Mouse (Mus musculus) gastrocnemius, postnatal 10 days (tissue): ENCODE measurements around the gene Haghl. TPM values are rescaled to one million over a fixed set of nuclear protein-coding genes. Genes with fewer than 3 reads are reported as not detected.
"Not testable (repeated sequence)": the region's sequence is repeated elsewhere in the genome, so short reads cannot be mapped to it uniquely, and the experiment has no call there.

Experiments
- DNase-seq: peaks from one replicate; pipeline ENCODE4 v3.0.0; 2021; ENCODE audit warnings: mixed read lengths
- total RNA-seq, 2 experiments: library from RNA; stranded (reverse); gene quantifications; 2 replicates each; pipeline ENCODE4 v1.2.3; 2021

Gene Haghl
- total RNA-seq, 2 experiments from 2014 or later = 16.8 to 22.2 TPM

- no peak for DNase-seq
These were observed 33.6 kb upstream of the Haghl start for GRCm38 (mm10) chr17:25818851-25819780.

DNA sequence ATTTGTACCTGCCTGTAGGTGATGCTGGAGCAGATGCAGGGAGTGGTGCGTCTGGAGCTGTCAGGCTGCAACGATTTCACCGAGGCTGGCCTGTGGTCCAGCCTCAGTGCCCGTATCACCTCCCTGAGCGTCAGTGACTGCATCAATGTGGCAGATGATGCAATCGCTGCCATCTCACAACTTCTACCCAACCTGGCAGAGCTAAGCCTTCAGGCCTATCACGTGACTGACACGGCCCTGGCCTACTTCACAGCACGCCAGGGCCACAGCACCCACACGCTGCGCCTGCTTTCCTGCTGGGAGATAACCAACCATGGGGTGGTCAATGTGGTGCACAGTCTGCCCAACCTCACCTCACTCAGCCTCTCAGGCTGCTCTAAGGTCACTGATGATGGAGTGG lies 32.2 kb upstream of the Haghl start:
- no peak for DNase-seq

GRCm38 (mm10) chr17:25813471-25813870 lies 28.0 kb upstream of the Haghl start:
- peak; percentile 89 for DNase-seq

DNA sequence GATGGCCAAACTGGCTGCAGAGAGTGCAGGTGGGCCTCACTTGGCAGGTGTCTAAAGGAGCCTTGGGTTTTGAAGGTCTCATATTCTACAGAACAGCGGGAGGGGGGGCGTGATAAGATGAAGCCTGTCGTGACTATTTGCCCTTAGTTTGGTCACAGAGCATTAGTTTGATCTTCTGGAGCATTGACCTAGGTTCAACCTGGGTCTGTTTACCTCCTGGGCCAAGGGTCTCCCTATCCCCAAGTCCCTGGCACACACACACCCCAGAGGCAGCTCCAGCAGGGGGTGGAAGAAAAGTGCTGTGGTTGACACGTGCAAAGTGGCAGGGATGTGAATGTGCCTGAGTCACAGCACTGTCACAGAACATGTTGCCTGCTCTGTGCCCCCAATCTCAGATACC lies 25.4 kb upstream of the Haghl start:
- no peak for DNase-seq

- no peak for DNase-seq
These were observed 24.3 kb upstream of the Haghl start for GRCm38 (mm10) chr17:25809606-25810340.

GRCm38 (mm10) chr17:25808789-25809605 lies 23.5 kb upstream of the Haghl start, which contains the start of gene Fbxl16:
TSS of gene Fbxl16 (plus strand) at chr17:25809085.
- DNase-seq = peak; percentile 54

DNA sequence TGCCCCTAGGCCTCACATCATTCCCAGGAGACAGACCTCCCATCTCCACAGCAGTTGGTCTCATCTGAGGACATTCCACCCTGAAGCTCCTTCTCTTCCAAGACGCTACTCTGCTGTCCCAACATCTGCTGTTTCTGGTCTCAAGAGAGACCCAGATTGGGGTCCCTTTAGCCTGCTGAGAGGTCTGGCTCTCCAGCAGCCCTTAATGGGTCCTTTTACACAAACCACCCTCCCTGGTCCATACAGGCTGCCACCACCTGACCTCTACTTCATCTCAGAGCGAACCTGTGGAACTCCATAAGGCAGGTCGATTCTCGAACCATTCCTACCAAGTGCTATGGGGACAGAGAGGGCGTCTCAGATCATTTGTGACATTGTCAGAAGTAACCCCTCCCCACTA lies 22.6 kb upstream of the Haghl start:
- DNase-seq = no peak

GRCm38 (mm10) chr17:25807452-25807851 lies 22.0 kb upstream of the Haghl start:
- DNase-seq = not testable (repeated sequence)

- no peak for DNase-seq
These were observed 21.0 kb upstream of the Haghl start for GRCm38 (mm10) chr17:25806507-25806906.

DNA sequence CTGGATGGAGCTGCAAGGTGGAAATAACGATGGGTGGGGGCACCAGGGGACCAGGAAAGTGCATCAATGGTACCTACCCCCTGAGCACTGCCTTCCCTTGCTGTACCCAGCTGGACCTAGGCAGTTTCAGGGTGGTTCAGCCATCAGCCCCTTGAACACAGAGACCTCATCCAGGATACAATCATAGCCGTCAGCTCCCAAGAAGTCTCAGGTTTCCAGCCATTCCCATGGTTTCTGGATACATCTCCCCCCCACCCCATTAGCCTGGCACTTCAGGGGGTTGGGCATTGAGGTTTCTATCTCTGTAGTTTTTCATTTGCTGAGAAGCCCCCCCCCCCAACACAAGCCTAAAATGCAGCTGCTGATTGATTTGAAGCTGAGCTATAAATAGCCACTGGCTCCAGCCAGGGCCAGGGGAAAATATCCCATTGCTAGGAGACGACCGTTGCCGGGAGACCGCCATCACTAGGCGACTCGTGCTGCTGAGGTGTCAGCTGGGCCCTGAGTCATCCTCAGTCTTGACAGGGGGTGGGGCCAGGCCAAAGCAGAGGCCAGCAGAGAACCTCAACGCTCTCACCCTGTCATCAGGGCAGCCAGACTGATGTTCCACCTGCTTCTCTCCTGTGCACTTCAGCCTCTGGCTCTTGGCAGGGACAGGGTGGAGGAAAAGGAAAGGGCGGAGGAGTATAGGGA lies 17.5 kb upstream of the Haghl start:
- DNase-seq = peak; percentile 48

- DNase-seq = no peak
These were observed 15.6 kb upstream of the Haghl start for GRCm38 (mm10) chr17:25801029-25801428.

DNA sequence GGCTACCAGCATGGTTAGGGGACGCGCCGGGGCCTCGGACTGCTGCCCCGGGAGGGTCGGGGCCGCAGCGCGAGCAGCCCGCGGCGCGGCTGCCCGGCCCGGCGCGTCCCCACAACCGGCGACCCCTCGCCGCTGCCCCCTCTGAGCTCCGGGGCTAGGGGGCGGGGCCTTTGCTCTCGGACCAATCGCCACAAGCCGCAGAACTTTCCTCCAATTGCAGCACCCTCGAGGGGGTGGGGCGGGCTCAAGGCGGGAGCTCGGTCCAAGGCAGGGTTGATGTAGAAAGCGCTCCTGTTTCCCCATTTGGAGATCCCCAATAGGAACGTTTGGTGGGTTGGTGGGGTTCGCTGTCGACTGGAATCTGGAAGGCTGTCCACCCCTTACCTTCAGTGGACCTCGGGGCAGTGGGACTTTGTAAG lies 11.5 kb upstream of the Haghl start, which contains the start of gene Metrn:
TSS of gene Metrn (minus strand) at position 186 of the 419 bp plus-strand sequence.
- DNase-seq = peak; percentile 89

- DNase-seq = peak; percentile 53
These were observed 10.8 kb upstream of the Haghl start for GRCm38 (mm10) chr17:25796211-25796771.

GRCm38 (mm10) chr17:25795609-25796092 lies 10.2 kb upstream of the Haghl start, which contains the start of gene AC134908.4:
TSS of gene AC134908.4 (minus strand) at chr17:25795659.
- DNase-seq = no peak

DNA sequence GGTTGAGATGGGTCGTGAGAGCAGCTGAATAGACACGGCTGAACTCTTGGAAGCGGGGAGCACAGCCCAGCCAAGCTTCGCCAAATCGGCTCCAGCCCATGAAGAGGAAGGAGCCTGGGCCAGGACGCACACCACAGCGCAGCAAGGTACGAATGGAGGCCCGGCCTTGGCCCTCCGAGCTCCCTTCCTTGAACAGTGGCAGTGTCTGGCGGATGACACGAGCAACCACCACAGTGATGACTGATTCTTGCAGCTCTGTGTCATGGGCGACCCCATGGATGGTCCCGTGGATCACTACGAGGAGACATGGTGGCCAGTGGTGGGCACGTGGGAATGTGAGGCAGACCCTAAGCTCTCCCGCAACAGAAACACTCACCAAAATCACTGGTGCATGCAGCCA lies 9.5 kb upstream of the Haghl start:
- no peak for DNase-seq

GRCm38 (mm10) chr17:25794197-25794596 lies 8.7 kb upstream of the Haghl start:
- no peak for DNase-seq

DNA sequence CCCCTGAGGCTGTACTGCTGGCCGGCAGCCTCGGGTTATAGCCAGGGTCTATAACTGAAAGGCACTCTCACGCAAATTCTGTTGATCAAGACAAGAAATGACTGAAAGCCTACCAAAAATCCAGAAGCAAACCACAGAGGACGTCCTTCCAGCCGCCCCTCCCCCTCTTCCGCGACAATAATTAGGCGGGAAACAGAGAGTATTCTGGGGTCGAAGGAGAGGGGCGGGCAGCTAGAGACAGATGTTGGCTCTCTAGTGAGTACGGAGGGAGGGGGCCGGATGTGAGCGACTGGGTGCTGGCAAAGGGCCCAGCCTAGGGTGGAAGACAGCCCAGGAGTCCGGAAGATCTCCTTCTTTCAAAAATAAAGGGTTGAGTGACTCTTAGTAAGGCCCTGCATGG lies 7.1 kb upstream of the Haghl start, which contains the start of gene Fam173a:
TSS of gene Fam173a (minus strand) at position 287 of the 400 bp plus-strand sequence.
- DNase-seq = peak; percentile 81

- peak; percentile 83 for DNase-seq
These were observed 6.5 kb upstream of the Haghl start for GRCm38 (mm10) chr17:25791843-25792527.

DNA sequence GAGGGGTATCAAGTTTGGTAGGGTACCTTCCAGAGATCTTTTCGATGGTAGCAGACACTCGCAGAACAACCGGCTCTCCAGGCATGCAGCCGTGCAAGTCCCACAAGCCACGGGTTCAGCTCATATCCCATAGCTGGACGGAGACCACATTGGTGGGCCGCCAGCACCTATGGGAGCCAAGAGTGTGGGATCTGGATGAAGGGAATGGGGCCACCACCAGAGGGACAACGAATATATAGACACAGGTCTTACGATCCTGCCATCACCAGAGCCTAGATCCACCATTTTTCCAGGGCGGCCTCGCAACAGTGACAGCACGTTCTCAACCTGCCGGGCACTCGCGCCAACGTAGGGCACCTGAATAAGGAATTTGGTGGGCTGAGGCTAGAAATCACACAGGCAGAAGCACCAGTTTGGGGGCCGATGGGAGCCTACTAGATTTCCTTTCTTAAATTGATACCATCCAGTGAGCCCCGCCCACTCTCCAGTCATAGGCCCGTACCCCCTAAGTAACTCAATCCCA lies 5.9 kb upstream of the Haghl start:
- no peak for DNase-seq
